Mouse (Mus musculus) MEL (cell line): ENCODE data around the gene Akap13. TPM values are rescaled to one million over a fixed set of nuclear protein-coding genes. Genes with fewer than 3 reads are reported as not detected.

Source experiments
- DNase-seq: peaks from one replicate; pipeline ENCODE4 v3.0.0; 2011; ENCODE audit warnings: low read depth, low spot score
- H3K27ac ChIP-seq: 2 replicates; pipeline ENCODE4 v1.5.1; 2012; ENCODE audit warnings: low read depth, mild to moderate bottlenecking, control low read depth, low read length, moderate library complexity; ENCODE audit not compliant: control insufficient read depth
- H3K27me3 ChIP-seq, 2 experiments: fragments of 150-350 bp in 1 of 2; sonication (generic) in 1 of 2; 2 replicates each; pipeline ENCODE4 v1.6.1; 2012; ENCODE audit warnings: low read length in 2 of 2, mild to moderate bottlenecking in 2 of 2, improper control_type of control experiment in 1 of 2, moderate library complexity in 1 of 2; ENCODE audit not compliant: insufficient read depth in 2 of 2, control insufficient read depth in 1 of 2
- H3K36me3 ChIP-seq, 2 experiments: 2 replicates each; pipeline ENCODE4 v1.6.1; 2012 to 2014; ENCODE audit warnings: low read length in 2 of 2, improper control_type of control experiment in 1 of 2, inconsistent platforms in 1 of 2, mild to moderate bottlenecking in 1 of 2; ENCODE audit not compliant: insufficient read depth in 2 of 2, control insufficient read depth in 1 of 2
- H3K4me1 ChIP-seq, 2 experiments: fragments of 150-350 bp in 1 of 2; sonication (generic) in 1 of 2; 2 replicates each; pipeline ENCODE4 v1.6.1; 2012; ENCODE audit warnings: low read length in 2 of 2, improper control_type of control experiment in 1 of 2, mild to moderate bottlenecking in 1 of 2; ENCODE audit not compliant: insufficient read depth in 2 of 2, control insufficient read depth in 1 of 2
- H3K4me3 ChIP-seq, 2 experiments: fragments of 150-350 bp in 1 of 2; sonication (generic) in 1 of 2; 2 replicates each; pipeline ENCODE4 v1.5.1; 2012; ENCODE audit warnings: low read depth in 2 of 2, low read length in 2 of 2, mild to moderate bottlenecking in 2 of 2, moderate library complexity in 2 of 2, control low read depth in 1 of 2, improper control_type of control experiment in 1 of 2; ENCODE audit not compliant: control insufficient read depth in 1 of 2, insufficient read depth in 1 of 2
- H3K79me2 ChIP-seq: 2 replicates; pipeline ENCODE4 v1.6.1; 2012; ENCODE audit warnings: mild to moderate bottlenecking, low read length, moderate library complexity; ENCODE audit not compliant: control insufficient read depth, poor library complexity, insufficient read depth
- H3K9ac ChIP-seq: 2 replicates; pipeline ENCODE4 v1.6.1; 2012; ENCODE audit warnings: low read depth, mild to moderate bottlenecking, control low read depth, low read length, moderate library complexity; ENCODE audit not compliant: control insufficient read depth, poor library complexity, severe bottlenecking
- H3K9me3 ChIP-seq: fragments of 150-350 bp; sonication (generic); replicated peaks from 2 replicates; pipeline ENCODE4 v1.6.1; 2012; ENCODE audit warnings: mild to moderate bottlenecking, low read length, improper control_type of control experiment, moderate library complexity; ENCODE audit not compliant: insufficient read depth
- E2F4 ChIP-seq: IDR thresholded peaks from 2 replicates; pipeline ENCODE4 v1.6.1; 2011; ENCODE audit warnings: low read depth, low read length, improper control_type of control experiment, borderline replicate concordance
- ETS1 ChIP-seq: IDR thresholded peaks from 2 replicates; pipeline ENCODE4 v1.6.1; 2012; ENCODE audit warnings: low read depth, mild to moderate bottlenecking, inconsistent platforms, low read length, improper control_type of control experiment, moderate library complexity
- GATA1 ChIP-seq: IDR thresholded peaks from 2 replicates; pipeline ENCODE4 v1.6.1; 2011; ENCODE audit warnings: low read depth, low read length, improper control_type of control experiment
- JUND ChIP-seq: IDR thresholded peaks from 2 replicates; pipeline ENCODE4 v1.6.1; 2011; ENCODE audit warnings: low read depth, mild to moderate bottlenecking, improper control_type of control experiment, low read length
- KAT2A ChIP-seq: conservative IDR thresholded peaks from 2 replicates; pipeline ENCODE4 v1.6.1; 2012; ENCODE audit warnings: low read depth, low read length, improper control_type of control experiment, inconsistent platforms
- MAFK ChIP-seq: IDR thresholded peaks from 2 replicates; pipeline ENCODE4 v1.6.1; 2011; ENCODE audit warnings: low read depth, mild to moderate bottlenecking, low read length, improper control_type of control experiment, borderline replicate concordance
- MXI1 ChIP-seq: IDR thresholded peaks from 2 replicates; pipeline ENCODE4 v1.6.1; 2011; ENCODE audit warnings: mild to moderate bottlenecking, low read depth, low read length, improper control_type of control experiment
- MYB ChIP-seq: IDR thresholded peaks from 2 replicates; pipeline ENCODE4 v1.6.1; 2011; ENCODE audit warnings: mild to moderate bottlenecking, low read depth, low read length, improper control_type of control experiment
- MYC ChIP-seq: IDR thresholded peaks from 2 replicates; pipeline ENCODE4 v1.6.1; 2011; ENCODE audit warnings: low read depth, mild to moderate bottlenecking, low read length, improper control_type of control experiment, moderate library complexity
- POLR2A ChIP-seq, 2 experiments: IDR thresholded peaks; 2 replicates each; pipeline ENCODE4 v1.6.1; 2011 to 2012; ENCODE audit warnings: low read length in 2 of 2, mild to moderate bottlenecking in 2 of 2, control low read depth in 1 of 2, improper control_type of control experiment in 1 of 2, low read depth in 1 of 2, moderate library complexity in 1 of 2; ENCODE audit not compliant: control insufficient read depth in 1 of 2, insufficient read depth in 1 of 2, poor library complexity in 1 of 2
- RAD21 ChIP-seq: IDR thresholded peaks from 2 replicates; pipeline ENCODE4 v1.6.1; 2011; ENCODE audit warnings: mild to moderate bottlenecking, low read depth, low read length, improper control_type of control experiment
- RCOR1 ChIP-seq: IDR thresholded peaks from 2 replicates; pipeline ENCODE4 v1.6.1; 2012; ENCODE audit warnings: low read depth, mild to moderate bottlenecking, inconsistent platforms, low read length, improper control_type of control experiment
- SMC3 ChIP-seq: IDR thresholded peaks from 2 replicates; pipeline ENCODE4 v1.6.1; 2011; ENCODE audit warnings: low read depth, low read length, improper control_type of control experiment
- TAL1 ChIP-seq: IDR thresholded peaks from 2 replicates; pipeline ENCODE4 v1.6.1; 2012; ENCODE audit warnings: mild to moderate bottlenecking, inconsistent platforms, low read length, moderate library complexity, mixed read lengths
- UBTF ChIP-seq: IDR thresholded peaks from 2 replicates; pipeline ENCODE4 v1.6.1; 2012; ENCODE audit warnings: low read depth, mild to moderate bottlenecking, inconsistent platforms, low read length, improper control_type of control experiment, moderate library complexity, borderline replicate concordance; ENCODE audit not compliant: insufficient read depth
- ZMIZ1 ChIP-seq: IDR thresholded peaks from 2 replicates; pipeline ENCODE4 v1.6.1; 2012; ENCODE audit warnings: low read depth, mild to moderate bottlenecking, inconsistent platforms, low read length, improper control_type of control experiment, moderate library complexity
- polyA plus RNA-seq, 2 experiments: library from polyadenylated mRNA; stranded (reverse) in 1 of 2; unstranded in 1 of 2; fragments of >175 nt in 1 of 2; fragments of >200 nt in 1 of 2; gene quantifications; 2 replicates each; pipeline versions ENCODE4 v1.2.1 to v1.2.4; 2012; ENCODE audit warnings: low replicate concordance in 2 of 2, low read depth in 1 of 2; ENCODE audit not compliant: insufficient read length in 2 of 2, insufficient read depth in 1 of 2, missing spikeins in 1 of 2
- total RNA-seq: library from RNA; depleted of rRNA; stranded (reverse); fragments of 300-350 nt; gene quantifications from 2 replicates; pipeline ENCODE4 v1.2.3, GENCODE M21; 2012

Gene Akap13
- total and polyA plus RNA-seq, 3 experiments, result 4.1 to 4.5 TPM; not detected in 1

GRCm38 (mm10) chr7:75473294-75473693, 18.0 kb downstream of the Akap13 start:
- H3K4me1 ChIP-seq, result peaks cover 2 to 6% of the 10 kb centered on the region in 2 experiments
- H3K36me3 ChIP-seq, result peaks cover 0 to 11% of the 10 kb centered on the region in 2 experiments; a peak in 2 of 4 replicates
- no peak for TF ChIP-seq MXI1
- H3K27me3 ChIP-seq, result no peaks in the 10 kb centered on the region
- no peak overlapping the region for H3K27ac ChIP-seq
- DNase-seq, result no peak
- no peak overlapping the region for H3K4me3 ChIP-seq
- no peaks in the 10 kb centered on the region for H3K9me3 ChIP-seq
- H3K79me2 ChIP-seq, result peaks cover 3% of the 10 kb centered on the region; the same call in 1 of the 2 replicates
- no peak overlapping the region for H3K9ac ChIP-seq

- no peak for TF ChIP-seq SMC3
- TF ChIP-seq ZMIZ1, result no peak
- TF ChIP-seq MAFK, result no peak
- no peak for TF ChIP-seq E2F4
- TF ChIP-seq JUND, result no peak
- TF ChIP-seq RAD21, result no peak
- TF ChIP-seq ETS1, result no peak
- TF ChIP-seq POLR2A (IDR thresholded peaks at IDR 0.05; ENCODE audit: control insufficient read depth in 1 of 2, insufficient read depth in 1 of 2, low read depth in 1 of 2, low read length in 2 of 2, poor library complexity in 1 of 2), result no peak
- no peak for TF ChIP-seq RCOR1
- no peak for TF ChIP-seq UBTF
- TF ChIP-seq MYC, result no peak
- no peak for TF ChIP-seq KAT2A
- no peak for TF ChIP-seq TAL1
- no peak for TF ChIP-seq GATA1
- TF ChIP-seq MYB, result no peak
- no peaks in the 10 kb centered on the region for H3K27me3 ChIP-seq
- H3K36me3 ChIP-seq, result peaks cover 0 to 11% of the 10 kb centered on the region in 2 experiments; a peak in 2 of 4 replicates
- H3K27ac ChIP-seq, result no peak overlapping the region
- DNase-seq, result no peak
- H3K9me3 ChIP-seq, result no peaks in the 10 kb centered on the region
- peaks cover 3% of the 10 kb centered on the region; the same call in 1 of the 2 replicates for H3K79me2 ChIP-seq
- H3K4me3 ChIP-seq, result no peak overlapping the region
- H3K9ac ChIP-seq, result no peak overlapping the region
- H3K4me1 ChIP-seq, result peaks cover 2 to 6% of the 10 kb centered on the region in 2 experiments
These were observed 18.7 kb downstream of the Akap13 start for GRCm38 (mm10) chr7:75474064-75474463.
